Mouse (Mus musculus): ENCODE results near the gene 1700056E22Rik.

The 1700056E22Rik gene

GRCm38 (mm10) chr1:184051286-184051685 lies 17.2 kb upstream of the 1700056E22Rik start:
- no peak for DNase-seq (ENCODE audit: low spot score)

- no peak for DNase-seq (ENCODE audit: low spot score)
Measured at GRCm38 (mm10) chr1:184048675-184049418, 14.7 kb upstream of the 1700056E22Rik start.

GRCm38 (mm10) chr1:184047818-184048217 lies 13.7 kb upstream of the 1700056E22Rik start:
- no peak for DNase-seq (ENCODE audit: low spot score)

- DNase-seq (ENCODE audit: low spot score), result no peak
Measured at GRCm38 (mm10) chr1:184046070-184046677, 12.1 kb upstream of the 1700056E22Rik start.

- DNase-seq (ENCODE audit: low spot score), result no peak
Measured at GRCm38 (mm10) chr1:184043391-184043790, 9.3 kb upstream of the 1700056E22Rik start.

- DNase-seq (ENCODE audit: low spot score), result no peak
Measured at GRCm38 (mm10) chr1:184042745-184043144, 8.6 kb upstream of the 1700056E22Rik start.

GRCm38 (mm10) chr1:184041778-184042573 lies 7.9 kb upstream of the 1700056E22Rik start:
- peak; percentile 78 for DNase-seq (ENCODE audit: low spot score)

GRCm38 (mm10) chr1:184040906-184041305 lies 6.8 kb upstream of the 1700056E22Rik start:
- DNase-seq (ENCODE audit: low spot score), result no peak

GRCm38 (mm10) chr1:184040181-184040580 lies 6.1 kb upstream of the 1700056E22Rik start:
- DNase-seq (ENCODE audit: low spot score), result no peak

GRCm38 (mm10) chr1:184039301-184039700 lies 5.2 kb upstream of the 1700056E22Rik start:
- no peak for DNase-seq (ENCODE audit: low spot score)

- no peak for DNase-seq (ENCODE audit: low spot score)
Measured at GRCm38 (mm10) chr1:184037802-184038201, 3.7 kb upstream of the 1700056E22Rik start.

GRCm38 (mm10) chr1:184035346-184035903 lies 1.3 kb upstream of the 1700056E22Rik start:
- no peak for DNase-seq (ENCODE audit: low spot score)

GRCm38 (mm10) chr1:184034741-184035181 lies 660 bp upstream of the 1700056E22Rik start:
- DNase-seq (ENCODE audit: low spot score), result no peak

- DNase-seq (ENCODE audit: low spot score), result peak; percentile 58
Measured at GRCm38 (mm10) chr1:184033390-184034010, 601 bp downstream of the 1700056E22Rik start.

- DNase-seq (ENCODE audit: low spot score), result no peak
Measured at GRCm38 (mm10) chr1:184032682-184033389, 1.3 kb downstream of the 1700056E22Rik start.

GRCm38 (mm10) chr1:184030070-184030802 lies 3.9 kb downstream of the 1700056E22Rik start:
- DNase-seq (ENCODE audit: low spot score), result no peak

GRCm38 (mm10) chr1:184027039-184027438 lies 7.1 kb downstream of the 1700056E22Rik start:
- DNase-seq (ENCODE audit: low spot score), result no peak

- DNase-seq (ENCODE audit: low spot score), result no peak
Measured at GRCm38 (mm10) chr1:184025079-184025478, 9.0 kb downstream of the 1700056E22Rik start.

GRCm38 (mm10) chr1:184024631-184025030 lies 9.5 kb downstream of the 1700056E22Rik start:
- no peak for DNase-seq (ENCODE audit: low spot score)

- no peak for DNase-seq (ENCODE audit: low spot score)
Measured at GRCm38 (mm10) chr1:184023971-184024370, 10.1 kb downstream of the 1700056E22Rik start.
